Mouse (Mus musculus) retina, postnatal 7 days (tissue): ENCODE measurements around the gene Hist1h4f.
"Not testable (repeated sequence)": the region's sequence is repeated elsewhere in the genome, so short reads cannot be mapped to it uniquely, and the experiment has no call there.

Experiments used
- DNase-seq: peaks from one replicate; pipeline ENCODE4 v3.0.0-alpha.2; 2012; ENCODE audit warnings: low read depth, low spot score

Hist1h4f gene

DNA sequence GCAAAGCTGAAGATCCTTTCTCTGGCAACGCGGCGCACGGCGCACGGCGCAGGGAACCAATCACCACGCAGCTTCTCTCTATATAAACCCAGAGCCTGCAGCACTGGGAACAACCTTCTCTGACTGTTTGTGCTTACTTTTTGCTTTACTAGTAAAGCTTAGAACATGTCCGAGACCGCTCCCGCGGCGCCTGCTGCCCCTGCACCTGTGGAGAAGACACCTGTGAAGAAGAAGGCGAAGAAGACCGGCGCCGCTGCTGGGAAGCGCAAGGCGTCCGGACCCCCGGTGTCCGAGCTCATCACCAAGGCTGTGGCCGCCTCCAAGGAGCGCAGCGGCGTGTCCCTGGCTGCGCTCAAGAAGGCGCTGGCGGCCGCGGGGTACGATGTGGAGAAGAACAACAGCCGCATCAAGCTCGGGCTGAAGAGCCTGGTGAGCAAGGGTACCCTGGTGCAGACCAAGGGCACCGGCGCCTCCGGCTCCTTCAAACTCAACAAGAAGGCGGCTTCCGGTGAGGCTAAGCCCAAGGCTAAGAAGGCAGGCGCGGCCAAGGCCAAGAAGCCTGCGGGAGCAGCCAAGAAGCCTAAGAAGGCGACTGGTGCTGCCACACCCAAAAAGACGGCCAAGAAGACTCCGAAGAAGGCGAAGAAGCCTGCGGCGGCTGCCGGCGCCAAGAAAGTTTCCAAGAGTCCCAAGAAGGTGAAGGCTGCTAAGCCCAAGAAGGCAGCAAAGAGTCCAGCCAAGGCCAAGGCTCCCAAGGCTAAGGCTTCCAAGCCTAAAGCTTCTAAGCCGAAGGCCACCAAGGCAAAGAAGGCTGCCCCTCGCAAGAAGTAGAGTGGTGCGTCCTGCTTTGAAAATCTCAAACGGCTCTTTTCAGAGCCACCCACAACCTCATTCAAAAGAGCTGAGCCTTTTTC lies 3.7 kb upstream of the Hist1h4f start:
- DNase-seq: no peak

DNA sequence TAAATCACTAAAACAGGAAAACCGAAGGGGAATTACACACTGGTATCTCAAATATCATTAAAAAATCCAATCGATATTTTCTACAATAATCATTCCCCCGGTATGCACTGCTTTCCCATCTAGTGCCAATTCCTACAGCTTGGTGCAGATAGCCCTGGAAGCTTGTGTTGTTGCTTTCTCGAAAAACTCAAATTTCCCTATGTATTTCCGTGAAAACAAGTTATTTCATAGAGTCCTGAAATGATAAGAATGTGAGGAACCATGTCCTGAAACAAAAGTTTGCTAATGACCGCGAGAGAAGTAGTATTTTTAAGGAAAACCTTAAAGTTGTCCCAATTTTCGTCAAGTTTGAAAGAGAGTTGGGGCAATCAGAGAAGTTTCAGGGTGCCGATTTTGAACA lies 2.9 kb upstream of the Hist1h4f start:
- no peak for DNase-seq

DNA sequence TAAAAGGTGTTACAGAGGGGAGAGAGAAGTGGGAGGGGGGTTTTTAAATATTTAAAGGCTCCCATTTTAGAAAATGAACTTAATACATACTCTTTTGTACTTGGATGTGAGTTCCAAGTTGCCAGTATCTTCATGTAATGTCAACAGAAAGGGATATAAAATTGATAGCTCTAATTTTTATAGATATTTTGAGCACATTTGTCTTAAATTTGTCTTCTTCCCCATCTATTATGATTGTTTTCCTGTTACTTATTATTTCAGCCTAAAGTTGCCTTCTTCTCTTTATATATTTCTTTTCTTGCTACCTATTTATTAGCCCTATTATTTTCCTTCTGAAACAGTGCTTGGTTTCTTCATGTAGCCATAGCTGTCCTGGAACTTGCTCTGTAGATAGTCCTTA lies 1.5 kb upstream of the Hist1h4f start, which contains the start of gene Hist1h1d:
Hist1h1d (plus strand) TSS at position 301 of the 400 bp plus-strand sequence.
- no peak for DNase-seq

DNA sequence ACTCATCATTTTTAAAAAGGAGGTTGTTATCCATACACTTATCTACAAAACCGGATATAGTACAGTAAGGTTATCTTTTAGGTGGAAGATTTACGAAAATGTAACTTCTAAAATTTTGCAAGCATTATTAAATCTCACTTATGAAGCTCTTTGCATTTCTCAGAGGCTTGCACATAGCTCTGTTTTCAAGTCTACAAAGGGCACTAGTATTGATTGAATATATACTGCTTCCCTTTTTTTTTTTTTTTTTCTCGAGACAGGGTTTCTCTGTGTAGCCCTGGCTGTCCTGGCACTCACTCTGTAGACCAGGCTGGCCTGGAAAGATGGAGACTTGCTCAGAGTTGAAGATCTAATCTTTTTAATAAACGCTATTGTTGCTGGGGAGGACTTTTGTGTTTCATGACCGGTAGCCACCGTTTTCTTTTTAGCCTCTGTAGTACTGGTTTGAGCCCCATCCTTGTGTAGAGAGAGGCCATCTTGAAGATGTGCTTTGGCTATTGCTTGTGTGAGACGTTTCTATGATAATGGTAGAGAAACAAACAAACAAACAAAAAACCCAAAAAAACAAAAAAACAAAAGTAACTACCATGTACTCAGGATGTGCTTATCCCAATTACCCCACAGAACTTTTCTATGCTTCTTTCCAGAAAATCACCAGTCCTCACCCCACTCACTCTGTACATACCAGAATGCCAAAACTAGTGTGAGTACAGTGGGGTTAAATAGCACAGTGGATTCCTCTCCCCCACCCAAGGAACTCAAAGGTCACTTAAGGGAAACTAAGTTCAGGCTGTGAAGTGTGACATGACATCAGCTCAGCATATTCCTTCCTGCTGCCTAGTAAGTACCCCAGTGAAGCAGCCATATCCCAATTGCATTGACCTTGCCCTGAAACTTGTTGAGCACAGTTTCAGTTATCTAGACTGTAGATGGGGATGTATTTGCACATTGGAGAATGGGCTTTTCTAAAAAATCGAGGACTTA lies 775 bp upstream of the Hist1h4f start:
- DNase-seq: no peak

DNA sequence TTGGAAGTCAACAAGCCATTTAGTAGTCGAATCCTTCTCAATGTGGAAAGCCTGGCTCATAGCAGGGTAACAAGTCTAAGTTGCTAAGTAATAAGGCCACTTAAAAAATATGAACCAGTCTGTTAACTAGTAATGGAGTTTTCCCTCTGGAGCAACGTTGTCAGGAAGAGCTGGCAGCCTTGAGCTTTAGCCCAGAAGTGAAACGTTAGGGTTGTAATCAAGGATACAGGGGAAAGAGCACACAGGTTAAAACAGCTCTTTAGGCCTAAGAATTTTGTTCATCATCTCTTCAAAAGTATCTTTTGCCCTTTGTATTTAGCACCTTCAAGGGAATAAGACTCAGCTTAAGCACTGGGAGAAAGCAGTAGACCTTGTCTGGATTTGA lies 695 bp downstream of the Hist1h4f start:
- DNase-seq: no peak

DNA sequence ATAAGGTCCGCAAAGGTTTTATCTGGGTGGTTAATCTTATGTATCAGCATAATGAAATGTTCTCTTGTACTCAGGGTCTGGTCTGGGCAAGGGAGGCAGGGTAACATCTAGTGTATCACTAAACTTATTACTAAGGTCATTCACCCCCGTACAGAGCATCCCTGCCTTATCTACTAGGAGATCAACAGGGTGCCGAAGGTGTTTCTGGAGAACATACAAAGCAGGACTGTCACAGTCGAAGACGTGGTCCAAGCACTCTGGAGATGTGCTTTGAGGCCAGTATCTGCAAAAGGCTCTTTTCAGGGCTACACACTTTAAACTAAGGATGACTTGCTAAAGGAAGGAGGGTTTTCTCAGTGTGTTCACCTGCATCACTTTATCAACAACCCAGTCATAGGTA lies 4.8 kb downstream of the Hist1h4f start:
- DNase-seq: no peak

DNA sequence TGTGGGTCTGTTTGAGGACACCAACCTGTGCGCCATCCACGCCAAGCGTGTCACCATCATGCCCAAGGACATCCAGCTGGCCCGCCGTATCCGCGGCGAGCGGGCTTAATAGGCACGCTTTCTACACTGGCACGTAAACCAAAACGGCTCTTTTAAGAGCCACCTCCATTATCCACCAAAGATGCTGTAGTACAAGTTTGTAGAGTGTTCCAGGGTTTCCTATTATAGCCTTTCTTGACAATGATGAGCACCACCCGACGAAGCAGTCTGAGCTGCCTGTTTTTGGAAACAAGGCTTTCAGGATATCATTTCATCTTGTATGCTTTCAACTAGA lies 6.7 kb downstream of the Hist1h4f start:
- DNase-seq: not testable (repeated sequence)

DNA sequence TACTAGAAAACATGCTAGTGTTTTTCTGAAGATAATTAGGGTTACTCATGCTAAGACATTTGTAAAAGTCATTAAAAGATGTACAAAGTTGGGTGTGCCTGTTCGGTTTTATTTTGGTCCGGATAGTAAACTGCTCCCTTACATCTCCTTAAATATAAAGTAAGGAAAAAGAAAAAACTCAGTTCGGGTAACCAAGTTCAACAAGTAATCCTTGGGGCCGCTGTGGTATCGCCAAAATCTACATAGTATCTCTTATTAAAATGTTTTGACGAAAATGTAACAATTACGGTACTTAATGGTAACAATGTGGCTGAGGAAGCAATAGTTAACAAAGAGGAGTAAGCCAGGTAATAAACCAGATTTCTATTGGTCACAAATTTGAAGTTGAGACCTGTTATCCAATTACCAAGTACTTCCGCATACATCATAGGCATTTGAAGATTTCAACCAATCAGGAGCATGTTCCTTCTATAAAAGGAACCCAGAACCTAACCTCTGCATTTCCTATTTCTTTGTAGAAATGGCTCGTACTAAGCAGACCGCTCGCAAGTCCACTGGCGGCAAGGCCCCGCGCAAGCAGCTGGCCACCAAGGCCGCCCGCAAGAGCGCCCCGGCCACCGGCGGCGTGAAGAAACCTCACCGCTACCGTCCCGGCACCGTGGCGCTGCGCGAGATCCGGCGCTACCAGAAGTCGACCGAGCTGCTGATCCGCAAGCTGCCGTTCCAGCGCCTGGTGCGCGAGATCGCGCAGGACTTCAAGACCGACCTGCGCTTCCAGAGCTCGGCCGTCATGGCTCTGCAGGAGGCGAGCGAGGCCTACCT lies 7.3 kb downstream of the Hist1h4f start, which contains the start of gene Hist1h3f:
Hist1h3f (plus strand) TSS at position 88 of the 822 bp plus-strand sequence.
- DNase-seq: peak; percentile 89

DNA sequence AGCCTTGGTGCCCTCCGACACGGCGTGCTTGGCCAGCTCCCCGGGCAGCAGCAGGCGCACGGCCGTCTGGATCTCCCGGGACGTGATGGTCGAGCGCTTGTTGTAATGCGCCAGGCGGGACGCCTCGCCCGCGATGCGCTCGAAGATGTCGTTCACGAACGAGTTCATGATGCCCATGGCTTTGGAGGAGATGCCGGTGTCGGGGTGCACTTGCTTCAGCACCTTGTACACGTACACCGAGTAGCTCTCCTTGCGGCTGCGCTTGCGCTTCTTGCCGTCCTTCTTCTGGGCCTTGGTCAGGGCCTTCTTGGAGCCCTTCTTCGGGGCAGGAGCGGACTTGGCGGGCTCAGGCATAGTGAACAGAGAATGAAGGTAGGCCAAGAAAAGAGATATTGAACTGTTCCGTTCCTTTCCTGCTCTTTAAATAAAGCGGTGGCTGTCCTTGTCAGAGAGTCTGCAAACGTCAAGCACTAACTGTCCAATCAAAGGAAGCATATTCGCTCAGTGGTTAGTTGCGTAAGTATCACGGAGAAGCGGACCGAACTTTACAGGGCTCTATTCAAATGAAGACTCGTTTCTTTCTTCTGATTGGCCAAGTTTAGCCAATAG lies 8.3 kb downstream of the Hist1h4f start, which contains the start of gene Hist1h2bh:
Hist1h2bh (minus strand) TSS at position 394 of the 609 bp plus-strand sequence.
- DNase-seq: not testable (repeated sequence)

DNA sequence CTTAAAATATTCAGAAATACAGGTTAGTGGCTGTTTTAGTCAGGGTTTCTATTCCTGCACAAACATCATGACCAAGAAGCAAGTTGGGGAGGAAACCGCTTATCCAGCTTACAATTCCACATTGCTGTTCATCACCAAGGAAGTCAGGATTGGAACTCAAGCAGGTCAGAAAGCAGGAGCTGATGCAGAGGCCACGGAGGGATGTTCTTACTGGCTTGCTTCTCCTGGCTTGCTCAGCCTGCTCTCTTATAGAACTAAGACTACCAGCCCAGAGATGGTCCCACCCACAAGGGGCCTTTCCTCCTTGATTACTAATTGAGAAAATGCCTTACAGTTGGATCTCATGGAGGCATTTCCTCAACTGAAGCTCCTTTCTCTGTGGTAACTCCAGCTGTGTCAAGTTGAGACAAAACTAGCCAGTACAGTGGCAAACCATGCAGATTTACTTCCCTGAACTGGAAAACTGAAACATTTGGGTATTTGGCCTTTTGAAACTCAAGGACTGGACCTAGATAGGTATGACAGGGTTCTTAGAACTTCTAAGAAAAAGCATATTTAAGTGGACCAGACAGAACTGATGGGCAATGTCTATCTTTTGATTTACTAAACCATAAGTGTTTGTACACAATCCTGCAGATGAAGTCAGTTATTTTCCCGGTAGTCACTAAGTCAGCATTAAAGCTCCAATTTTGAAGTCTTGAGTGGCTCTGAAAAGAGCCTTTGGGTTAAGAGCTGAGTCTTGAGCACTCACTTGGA lies 9.0 kb downstream of the Hist1h4f start:
- not testable (repeated sequence) for DNase-seq

DNA sequence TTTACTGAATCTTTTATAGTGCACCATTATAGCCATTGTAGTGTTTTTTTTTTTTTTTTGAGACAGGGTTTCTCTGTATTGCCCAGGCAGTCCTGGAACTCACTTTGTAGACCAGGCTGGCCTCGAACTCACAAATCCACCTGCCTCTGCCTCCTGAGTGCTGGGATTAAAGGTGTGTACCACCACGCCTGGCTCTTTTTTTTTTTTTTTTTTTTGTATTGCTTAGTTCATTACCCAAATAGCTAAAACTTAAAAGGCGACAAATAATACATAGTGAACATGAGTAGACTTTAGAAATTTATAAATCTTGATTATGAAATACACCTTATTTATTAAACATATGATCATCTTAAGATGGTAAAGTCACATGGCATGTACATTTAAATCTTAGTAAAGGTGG lies 10.0 kb downstream of the Hist1h4f start:
- DNase-seq: no peak

DNA sequence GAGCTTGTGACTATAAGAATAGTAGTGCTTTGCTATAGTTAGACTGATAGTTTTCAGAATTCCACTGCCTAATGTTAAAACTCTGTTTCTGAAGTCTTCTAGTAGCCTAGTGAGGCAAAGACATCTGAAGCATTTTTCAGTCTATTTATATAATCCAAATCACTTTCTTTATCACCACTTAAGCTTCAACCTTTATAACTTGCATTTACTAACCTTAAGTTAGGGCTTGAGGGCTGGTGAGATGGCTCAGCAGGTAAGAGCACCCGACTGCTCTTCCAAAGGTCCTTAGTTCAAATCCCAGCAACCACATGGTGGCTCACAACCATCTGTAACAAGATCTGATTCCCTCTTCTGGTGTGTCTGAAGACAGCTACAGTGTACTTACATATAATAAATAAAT lies 11.6 kb downstream of the Hist1h4f start:
- DNase-seq: not testable (repeated sequence)

DNA sequence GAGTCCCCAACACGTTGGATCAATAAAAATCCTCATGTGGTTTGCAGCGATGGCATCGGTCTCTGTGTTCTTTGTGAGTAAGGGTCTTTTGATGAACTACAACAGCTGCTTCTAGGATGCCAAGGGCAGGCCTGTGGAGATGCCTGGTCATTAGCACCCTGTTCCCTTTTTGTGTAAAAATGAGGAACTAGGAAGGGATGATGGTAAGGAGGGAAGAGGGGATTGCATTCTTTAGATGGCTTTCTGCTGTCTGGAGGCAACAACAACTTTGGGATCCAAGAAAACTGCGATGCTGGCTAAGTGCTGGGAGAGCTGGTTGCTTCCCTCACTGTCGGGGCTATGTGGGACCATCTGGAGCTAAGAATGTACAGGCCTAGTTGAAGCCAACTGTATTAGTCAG lies 13.2 kb downstream of the Hist1h4f start:
- no peak for DNase-seq

DNA sequence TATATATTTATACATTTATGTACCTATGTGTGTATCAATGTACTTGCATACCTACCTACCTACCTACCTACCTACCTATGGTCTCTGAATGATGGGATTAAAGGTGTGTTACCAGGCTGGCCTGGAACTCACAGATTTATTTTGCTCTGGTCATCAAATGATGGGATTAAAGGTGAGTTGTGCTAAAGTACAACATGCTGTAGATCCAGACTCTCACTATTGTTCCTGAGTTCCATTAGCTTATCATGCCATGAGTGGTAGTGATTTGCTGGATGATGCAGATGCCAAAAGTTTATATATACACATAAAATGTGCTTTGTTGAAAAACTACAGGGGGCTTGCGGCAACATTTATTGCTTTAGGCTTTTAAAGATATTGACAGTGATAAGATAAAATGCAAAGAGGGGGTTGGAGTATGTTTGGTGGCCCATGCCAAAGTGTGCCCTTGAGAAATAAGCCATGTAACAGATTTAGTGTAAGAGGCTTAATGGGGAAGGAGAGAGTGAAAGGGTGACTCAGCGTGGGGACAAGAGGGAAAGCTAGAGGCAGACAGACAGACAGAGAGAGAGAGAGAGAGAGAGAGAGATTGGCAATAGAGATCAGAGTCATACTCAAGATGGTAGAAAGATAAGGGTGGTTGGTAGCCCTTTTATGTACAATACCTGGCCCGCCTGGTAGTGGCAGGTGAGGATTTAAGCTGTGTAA lies 14.3 kb downstream of the Hist1h4f start:
- no peak for DNase-seq

DNA sequence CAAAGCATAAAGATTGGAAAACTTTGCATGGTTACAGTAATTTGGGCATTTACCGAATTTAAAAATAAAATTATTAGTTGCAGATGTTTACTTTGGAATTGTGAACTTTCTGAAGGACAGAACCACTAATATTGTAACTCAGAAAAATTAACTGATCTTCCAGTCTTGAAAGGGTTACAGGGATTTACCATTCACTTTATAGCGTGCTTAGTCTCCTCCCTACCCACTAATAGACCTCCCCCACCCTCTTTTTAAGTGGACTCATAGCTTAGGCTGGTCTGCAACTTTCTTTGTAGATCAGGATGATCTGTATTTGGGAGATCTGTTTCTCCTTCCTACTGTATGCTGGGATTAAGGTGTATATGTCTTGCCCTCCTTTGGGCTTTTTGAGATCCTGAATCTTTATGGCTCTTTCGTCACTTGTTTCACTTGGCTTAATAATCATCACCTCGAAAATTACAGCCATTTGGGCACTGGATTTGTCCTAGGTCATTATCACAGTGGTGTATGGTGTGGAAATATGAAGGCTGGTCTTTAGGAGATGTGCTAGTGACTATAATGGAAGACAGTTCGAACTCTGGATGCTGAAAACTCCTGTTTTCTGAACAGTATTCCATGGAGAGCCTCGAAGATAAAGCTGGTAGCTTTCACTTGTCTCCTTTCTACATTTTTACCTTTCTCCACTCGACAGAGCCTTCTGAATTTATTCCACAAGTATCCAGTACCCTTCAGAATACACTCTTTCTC lies 15.2 kb downstream of the Hist1h4f start:
- DNase-seq: no peak

DNA sequence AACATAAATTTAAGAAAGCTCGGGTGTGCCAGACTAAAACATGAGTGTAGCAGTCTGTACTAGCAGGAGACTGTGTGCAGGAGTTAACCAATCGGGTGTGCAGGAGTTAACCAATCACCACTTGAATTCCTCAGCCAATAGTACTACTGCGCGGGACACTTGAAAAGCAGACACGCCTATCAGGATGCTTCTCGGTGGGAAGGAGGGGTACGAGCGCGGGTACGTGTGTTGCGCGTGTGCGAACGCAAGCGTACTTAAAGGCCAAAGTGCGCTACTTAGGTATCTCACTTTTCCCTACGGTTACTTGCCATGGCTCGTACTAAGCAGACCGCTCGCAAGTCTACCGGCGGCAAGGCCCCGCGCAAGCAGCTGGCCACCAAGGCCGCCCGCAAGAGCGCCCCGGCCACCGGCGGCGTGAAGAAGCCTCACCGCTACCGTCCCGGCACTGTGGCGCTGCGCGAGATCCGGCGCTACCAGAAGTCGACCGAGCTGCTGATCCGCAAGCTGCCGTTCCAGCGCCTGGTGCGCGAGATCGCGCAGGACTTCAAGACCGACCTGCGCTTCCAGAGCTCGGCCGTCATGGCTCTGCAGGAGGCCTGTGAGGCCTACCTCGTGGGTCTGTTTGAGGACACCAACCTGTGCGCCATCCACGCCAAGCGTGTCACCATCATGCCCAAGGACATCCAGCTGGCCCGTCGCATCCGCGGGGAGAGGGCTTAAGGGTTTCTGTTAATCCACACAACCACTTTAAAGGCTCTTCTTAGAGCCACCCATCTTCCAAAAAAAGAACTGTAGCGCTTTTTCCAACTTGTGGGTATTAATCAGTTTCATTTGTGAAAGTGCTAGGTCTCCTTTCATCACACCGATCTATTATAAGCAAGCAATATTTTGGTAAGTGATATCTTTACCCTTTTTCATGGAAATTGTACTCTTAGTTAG lies 16.0 kb downstream of the Hist1h4f start, which contains the start of gene Hist1h3g:
Hist1h3g (plus strand) TSS at position 286 of the 939 bp plus-strand sequence.
- DNase-seq: not testable (repeated sequence)

DNA sequence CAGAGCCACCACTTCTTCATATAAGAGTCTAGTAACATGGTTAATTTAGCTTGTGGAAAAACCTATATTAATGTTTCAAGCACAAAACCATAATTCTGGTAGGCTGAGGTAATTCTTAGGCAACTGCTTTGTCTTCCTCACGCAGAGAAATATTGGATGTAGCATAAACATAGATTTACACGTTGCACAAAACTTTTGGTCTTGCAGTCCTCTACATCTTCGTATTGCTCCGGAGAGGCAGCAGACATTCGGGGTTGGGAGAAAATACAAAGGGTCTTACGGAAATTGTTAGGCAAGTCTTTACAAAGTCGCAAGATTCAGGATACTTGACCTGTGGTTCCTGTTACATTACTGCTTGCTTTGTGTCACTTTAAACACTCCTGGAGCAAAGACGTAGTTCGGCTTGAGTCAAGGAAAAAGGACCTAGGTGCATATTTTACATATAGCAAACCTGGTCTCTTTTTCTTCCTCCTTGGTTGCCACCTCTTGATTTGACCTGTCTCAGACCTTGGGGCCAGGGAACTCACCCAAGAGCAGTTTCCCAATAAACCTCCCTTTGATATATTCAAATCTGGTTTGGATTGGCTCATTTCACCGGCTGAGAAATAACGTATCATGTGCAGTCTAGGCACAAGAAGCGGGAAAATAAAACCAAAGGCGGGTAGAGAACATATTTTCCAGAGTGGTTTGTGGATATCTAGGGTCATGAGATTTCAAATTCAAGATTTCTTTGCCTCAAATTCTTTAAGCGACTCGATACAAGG lies 16.9 kb downstream of the Hist1h4f start:
- no peak for DNase-seq
